Mouse (Mus musculus): ENCODE data around the gene Cnpy2. TPM values are rescaled to one million over a fixed set of nuclear protein-coding genes. Genes with fewer than 3 reads are reported as not detected.

Cnpy2 gene
- polyA plus RNA-seq, 1 experiment, result 55.9 TPM

DNA sequence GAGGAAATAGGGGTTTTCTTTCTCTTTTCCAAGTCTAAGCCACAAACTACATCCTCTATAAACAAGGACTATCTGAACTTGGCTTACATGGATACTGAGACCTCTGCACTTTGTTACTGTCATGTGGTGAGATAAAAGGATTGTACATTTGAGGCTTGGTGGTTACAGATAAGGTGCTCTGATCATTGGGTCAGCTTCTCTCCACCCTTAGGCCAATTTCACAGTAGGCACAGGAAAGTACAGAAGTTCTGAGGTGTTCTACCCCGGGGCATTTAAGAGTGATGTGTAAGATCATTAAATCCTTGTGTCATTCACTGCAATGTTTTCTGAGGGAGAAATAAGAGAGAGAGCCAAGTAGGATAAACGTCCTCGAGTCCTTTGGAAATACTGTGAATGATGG is 14.3 kb downstream of the Cnpy2 start:
- no peak for DNase-seq
- Histone ChIP-seq H3K4me3 (replicated peaks; ENCODE audit: extremely low read depth, low read depth, low read length) (no peak overlapping the region), H3K4me1 (ENCODE audit: control insufficient read depth, insufficient read depth, low read length) (peaks cover 13% of the 10 kb centered on the region)
- no peak for TF ChIP-seq POLR2A (IDR thresholded peaks at IDR 0.05; ENCODE audit: borderline replicate concordance, extremely low read depth, low read depth, low read length)
- no peak for TF ChIP-seq CTCF (IDR thresholded peaks at IDR 0.05; ENCODE audit: insufficient read depth, low read length)
- WGBS, result 68% methylated on average over 3 of the region's 3 CpGs

DNA sequence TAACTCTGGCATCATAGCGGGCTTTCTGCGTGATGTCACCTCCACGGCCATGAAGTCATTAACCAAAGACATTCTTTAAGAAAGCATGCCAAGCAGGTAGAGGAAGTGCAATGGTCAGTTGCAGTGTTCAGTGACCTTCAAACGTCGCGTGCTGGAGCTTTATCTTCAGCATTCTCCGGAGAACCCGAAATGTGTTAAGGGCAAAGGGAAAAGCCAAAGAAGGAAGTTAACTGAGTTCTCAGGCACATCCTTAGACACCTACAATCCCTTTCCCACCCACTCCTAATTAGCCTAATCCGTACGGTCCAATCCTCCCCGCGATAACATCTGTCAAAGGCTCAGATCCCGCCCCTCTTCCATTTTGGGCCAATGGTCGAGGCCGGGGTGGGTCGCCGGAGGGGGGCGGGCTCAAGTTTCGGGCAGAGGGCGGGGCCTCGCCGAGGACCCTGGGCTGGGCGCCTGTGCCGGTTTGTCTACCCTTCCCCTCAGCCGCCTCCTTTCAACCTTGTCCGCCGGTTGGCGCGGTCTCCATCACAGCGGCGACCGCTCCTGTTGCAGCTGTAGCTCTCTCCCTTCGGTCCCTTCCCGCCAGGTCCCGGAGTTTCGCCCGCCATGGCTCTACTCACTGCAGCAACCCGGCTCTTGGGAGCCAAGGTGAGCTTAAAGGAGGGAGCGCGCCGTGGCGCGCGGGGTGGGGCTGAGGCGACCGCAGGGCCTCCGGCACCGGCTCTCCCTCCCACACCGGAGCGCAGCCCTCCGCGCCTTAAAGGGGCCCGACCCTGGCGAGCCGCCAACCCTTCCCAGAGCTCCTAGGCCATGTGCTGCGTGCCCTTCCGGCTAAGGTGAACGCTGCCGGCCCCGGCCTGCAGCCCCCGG is 15.3 kb downstream of the Cnpy2 start, which contains the start of gene Cs:
Gene Cs, plus strand, starts transcription at position 429 of the 876 bp plus-strand sequence.
- peak; percentile 79; the same call in 1 of the 2 replicates for TF ChIP-seq POLR2A (IDR thresholded peaks at IDR 0.05; ENCODE audit: borderline replicate concordance, extremely low read depth, low read depth, low read length)
- no peak for TF ChIP-seq CTCF (IDR thresholded peaks at IDR 0.05; ENCODE audit: insufficient read depth, low read length)
- peak within 1 kb of the TSS; percentile 94 for H3K4me3 ChIP-seq (replicated peaks; ENCODE audit: extremely low read depth, low read depth, low read length)
- under 1% methylated on average over 61 of the region's 61 CpGs for whole genome bisulfite sequencing
- peak; percentile 96 for DNase-seq
- H3K4me1 ChIP-seq (ENCODE audit: control insufficient read depth, insufficient read depth, low read length), result peaks cover 13% of the 10 kb centered on the region

DNA sequence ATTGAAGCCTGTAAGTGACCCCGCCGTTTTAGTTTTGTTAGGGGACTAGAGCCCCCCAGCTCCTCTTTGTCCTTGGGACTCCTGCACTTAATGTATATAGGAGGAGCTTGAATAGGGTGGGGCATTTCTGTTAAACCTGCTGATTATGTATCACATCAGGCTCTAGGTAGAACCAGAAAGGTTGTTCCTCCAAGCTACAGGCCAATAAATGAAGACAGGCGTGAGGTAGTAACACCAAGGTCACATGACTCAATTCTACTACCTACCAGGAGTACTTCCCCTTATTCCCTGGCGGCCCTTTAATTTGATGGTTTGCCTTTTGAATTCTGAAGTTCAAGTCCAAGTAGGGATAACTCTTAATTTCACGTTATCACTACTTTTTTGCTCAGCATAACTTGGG is 16.2 kb downstream of the Cnpy2 start:
- H3K4me3 ChIP-seq (replicated peaks; ENCODE audit: extremely low read depth, low read depth, low read length), result peak overlapping the region; percentile 94
- DNase-seq, result no peak
- peaks cover 13% of the 10 kb centered on the region for H3K4me1 ChIP-seq (ENCODE audit: control insufficient read depth, insufficient read depth, low read length)
- 13% methylated on average over 5 of the region's 5 CpGs for WGBS
- TF ChIP-seq CTCF (IDR thresholded peaks at IDR 0.05; ENCODE audit: insufficient read depth, low read length) (no peak), POLR2A (IDR thresholded peaks at IDR 0.05; ENCODE audit: borderline replicate concordance, extremely low read depth, low read depth, low read length) (no peak)

DNA sequence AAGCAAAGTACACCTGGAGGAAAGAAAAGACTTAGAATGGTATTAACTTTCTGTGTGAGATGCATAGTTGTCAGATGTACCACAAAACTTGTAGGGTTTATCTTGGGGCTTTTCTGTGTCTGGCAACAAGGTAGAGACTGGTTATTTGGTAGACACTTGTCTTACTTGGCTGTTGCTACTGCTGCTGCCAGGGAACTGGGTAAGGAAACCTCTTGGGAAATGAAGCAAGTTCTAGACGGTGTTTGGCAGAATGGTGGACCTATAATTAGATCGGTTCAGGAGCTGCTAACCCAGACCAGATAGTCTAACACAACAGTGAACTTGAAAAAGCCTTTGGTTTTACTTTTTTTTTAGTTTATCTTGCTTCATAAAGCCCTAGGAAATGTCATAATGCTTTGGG is 16.7 kb downstream of the Cnpy2 start:
- Histone ChIP-seq H3K4me1 (ENCODE audit: control insufficient read depth, insufficient read depth, low read length) (peaks cover 13% of the 10 kb centered on the region), H3K4me3 (replicated peaks; ENCODE audit: extremely low read depth, low read depth, low read length) (no peak overlapping the region)
- TF ChIP-seq POLR2A (IDR thresholded peaks at IDR 0.05; ENCODE audit: borderline replicate concordance, extremely low read depth, low read depth, low read length) (no peak), CTCF (IDR thresholded peaks at IDR 0.05; ENCODE audit: insufficient read depth, low read length) (no peak)
- DNase-seq, result no peak
- 19% methylated on average over 2 of the region's 2 CpGs for WGBS

DNA sequence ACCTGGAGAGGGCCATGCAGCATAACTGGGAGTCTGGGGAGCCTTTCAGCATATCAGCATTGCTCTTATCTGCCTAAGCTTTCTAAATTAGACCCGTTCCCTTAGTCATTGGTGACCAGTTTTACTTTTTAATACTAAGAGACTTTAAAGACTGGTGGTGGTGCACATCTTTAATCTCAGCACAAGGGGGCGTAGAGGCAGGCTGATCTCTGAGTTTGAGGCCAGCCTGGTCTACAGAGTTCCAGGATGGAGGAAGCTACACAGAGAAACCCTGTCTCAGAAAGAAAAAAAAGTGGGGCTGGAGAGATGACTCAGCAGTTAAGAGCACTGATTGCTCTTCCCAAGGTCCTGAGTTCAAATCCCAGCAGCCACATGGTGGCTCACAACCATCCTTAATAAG is 18.0 kb downstream of the Cnpy2 start:
- H3K4me3 ChIP-seq (replicated peaks; ENCODE audit: extremely low read depth, low read depth, low read length), result no peak overlapping the region
- 82% methylated on average over 2 of the region's 2 CpGs for WGBS
- DNase-seq, result no peak
- H3K4me1 ChIP-seq (ENCODE audit: control insufficient read depth, insufficient read depth, low read length), result peaks cover 18% of the 10 kb centered on the region
- 0 out of 2 replicates have a peak, but pooled peaks have one; percentile 27 for TF ChIP-seq CTCF (IDR thresholded peaks at IDR 0.05; ENCODE audit: insufficient read depth, low read length)
- no peak for TF ChIP-seq POLR2A (IDR thresholded peaks at IDR 0.05; ENCODE audit: borderline replicate concordance, extremely low read depth, low read depth, low read length)

DNA sequence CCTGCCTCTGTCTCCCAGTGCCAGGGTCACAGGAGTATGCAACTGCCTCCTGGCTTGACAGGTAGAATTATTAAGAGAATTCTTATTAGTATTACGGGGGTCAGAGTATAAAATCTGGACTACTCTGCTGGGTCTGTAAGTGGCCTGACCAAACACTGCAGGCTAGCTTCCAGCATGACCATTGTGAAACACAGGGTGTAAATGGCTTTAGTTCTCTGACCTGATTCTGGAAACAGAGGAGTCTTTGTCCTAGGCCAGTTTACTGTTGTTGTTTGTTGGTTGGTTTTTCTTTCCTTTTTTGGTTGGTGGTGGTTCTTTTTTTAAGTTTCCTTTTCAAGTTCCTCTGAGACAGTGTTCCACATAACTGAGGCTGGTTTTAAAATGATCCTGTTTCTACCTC is 21.2 kb downstream of the Cnpy2 start:
- no peak for DNase-seq
- Histone ChIP-seq H3K4me3 (replicated peaks; ENCODE audit: extremely low read depth, low read depth, low read length) (no peak overlapping the region), H3K4me1 (ENCODE audit: control insufficient read depth, insufficient read depth, low read length) (peaks cover 13% of the 10 kb centered on the region)
- TF ChIP-seq POLR2A (IDR thresholded peaks at IDR 0.05; ENCODE audit: borderline replicate concordance, extremely low read depth, low read depth, low read length) (no peak), CTCF (IDR thresholded peaks at IDR 0.05; ENCODE audit: insufficient read depth, low read length) (no peak)
- 64% methylated on average over 1 of the region's 1 CpGs for WGBS

DNA sequence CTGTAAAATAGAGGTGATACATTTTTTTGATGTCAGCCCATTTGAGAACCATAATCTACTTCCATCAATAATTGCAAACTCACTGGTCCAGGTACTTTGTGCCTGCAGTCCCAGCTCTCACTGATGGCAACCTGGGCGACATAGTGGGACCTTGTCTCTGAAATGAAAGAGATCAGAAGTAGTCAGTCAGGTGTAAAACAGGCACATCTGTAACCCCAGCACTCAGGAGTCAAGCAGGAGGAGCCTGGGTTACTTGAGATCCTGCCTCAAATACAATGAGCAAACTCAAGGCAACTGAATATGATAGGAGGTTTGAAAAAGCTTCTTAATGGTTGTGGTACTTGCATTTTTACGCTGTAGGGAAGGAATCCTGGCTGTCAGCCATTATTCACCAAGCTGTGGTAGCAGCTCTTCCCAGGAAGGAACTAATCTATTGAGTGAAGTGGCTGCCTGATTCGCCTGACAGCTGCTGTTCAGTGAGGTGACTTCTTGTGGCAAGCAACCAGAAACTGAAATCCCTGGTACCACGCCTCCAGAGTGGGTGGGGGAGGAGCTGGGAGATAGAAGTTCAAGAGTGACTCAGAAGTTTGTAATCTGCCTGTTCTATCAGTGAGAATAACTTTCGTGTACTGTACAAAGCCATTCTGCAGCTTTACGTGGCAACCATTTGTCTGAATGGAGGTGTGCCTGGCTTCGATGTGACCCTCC is 22.5 kb downstream of the Cnpy2 start:
- 4% methylated on average over 7 of the region's 7 CpGs for WGBS
- peak; percentile 72 for DNase-seq
- TF ChIP-seq POLR2A (IDR thresholded peaks at IDR 0.05; ENCODE audit: borderline replicate concordance, extremely low read depth, low read depth, low read length) (no peak), CTCF (IDR thresholded peaks at IDR 0.05; ENCODE audit: insufficient read depth, low read length) (no peak)
- Histone ChIP-seq H3K4me1 (ENCODE audit: control insufficient read depth, insufficient read depth, low read length) (peaks cover 4% of the 10 kb centered on the region; the same call in 1 of the 2 replicates), H3K4me3 (replicated peaks; ENCODE audit: extremely low read depth, low read depth, low read length) (peak overlapping the region; percentile 36)

DNA sequence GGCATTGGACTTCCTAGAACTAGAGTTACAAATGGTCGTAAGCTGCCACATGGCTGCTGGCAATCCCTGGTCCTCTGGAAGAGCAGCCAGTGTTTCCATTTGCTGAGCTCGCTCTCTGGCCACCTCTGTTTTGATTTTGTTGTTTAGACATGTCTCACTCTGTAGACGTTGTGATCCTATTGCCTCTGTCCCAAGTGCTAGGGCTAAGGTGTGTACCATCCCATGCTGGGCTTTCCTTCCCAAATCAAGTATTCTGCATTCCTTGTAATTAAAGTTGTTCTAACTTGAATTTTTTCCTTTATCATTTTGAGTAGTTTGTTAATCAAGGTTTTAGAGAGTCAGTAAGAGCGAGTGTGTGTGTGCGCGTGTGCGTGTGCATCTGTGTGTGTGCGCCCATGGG is 25.3 kb downstream of the Cnpy2 start:
- WGBS, result 80% methylated on average over 8 of the region's 8 CpGs
- TF ChIP-seq CTCF (IDR thresholded peaks at IDR 0.05; ENCODE audit: insufficient read depth, low read length) (no peak), POLR2A (IDR thresholded peaks at IDR 0.05; ENCODE audit: borderline replicate concordance, extremely low read depth, low read depth, low read length) (no peak)
- no peak for DNase-seq
- Histone ChIP-seq H3K4me1 (ENCODE audit: control insufficient read depth, insufficient read depth, low read length) (peaks cover 4% of the 10 kb centered on the region; the same call in 1 of the 2 replicates), H3K4me3 (replicated peaks; ENCODE audit: extremely low read depth, low read depth, low read length) (no peak overlapping the region)

DNA sequence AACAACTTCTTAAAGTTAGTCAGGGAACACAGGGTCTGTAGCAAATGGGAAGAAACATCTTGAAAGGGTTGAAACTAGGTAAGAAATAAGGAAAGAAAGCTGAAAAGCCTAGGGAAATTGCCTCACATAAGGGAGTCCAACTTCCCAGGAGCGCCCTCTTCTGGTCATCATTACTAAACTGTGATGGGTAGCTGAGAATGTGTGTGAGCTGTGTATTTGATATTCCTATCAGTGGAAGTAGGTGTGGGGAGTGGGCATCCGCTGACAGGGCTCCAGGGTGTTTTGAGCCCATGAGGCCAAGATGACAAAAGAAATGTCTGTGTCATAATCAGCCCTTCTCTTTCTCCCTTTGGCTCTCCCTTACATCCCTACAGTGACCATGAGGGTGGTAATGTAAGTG is 36.5 kb downstream of the Cnpy2 start:
- 43% methylated on average over 2 of the region's 2 CpGs for WGBS
- Histone ChIP-seq H3K4me1 (ENCODE audit: control insufficient read depth, insufficient read depth, low read length) (no peaks in the 10 kb centered on the region), H3K4me3 (replicated peaks; ENCODE audit: extremely low read depth, low read depth, low read length) (no peak overlapping the region)
- TF ChIP-seq CTCF (IDR thresholded peaks at IDR 0.05; ENCODE audit: insufficient read depth, low read length) (0 out of 2 replicates have a peak, but pooled peaks have one; percentile 14), POLR2A (IDR thresholded peaks at IDR 0.05; ENCODE audit: borderline replicate concordance, extremely low read depth, low read depth, low read length) (no peak)
- no peak for DNase-seq
